Mouse (Mus musculus): ENCODE data around the gene Gm5800. TPM values are rescaled to one million over a fixed set of nuclear protein-coding genes. Genes with fewer than 3 reads are reported as not detected.

Gene Gm5800
- polyA plus RNA-seq, 1 experiment from 2014 or later, result not detected

Other genes starting within 250 kb of the Gm5800 start
- gene Gm5622, start 164.4 kb downstream of the Gm5800 start, polyA plus RNA-seq (2014; fragmentation: Nextera tagmentation; extraction: Ambion mirVana), result not detected in 2 replicates
- not detected in 2 replicates for gene Gm17175, start 143.1 kb downstream of the Gm5800 start, polyA plus RNA-seq (2014; fragmentation: Nextera tagmentation; extraction: Ambion mirVana)
- gene Gm17174, start 125.0 kb downstream of the Gm5800 start, polyA plus RNA-seq (2014; fragmentation: Nextera tagmentation; extraction: Ambion mirVana), result not detected in 2 replicates
- gene Gm17078, start 105.9 kb downstream of the Gm5800 start, polyA plus RNA-seq (2014; fragmentation: Nextera tagmentation; extraction: Ambion mirVana), result not detected in 2 replicates
- gene Gm4181, start 81.5 kb downstream of the Gm5800 start, polyA plus RNA-seq (2014; fragmentation: Nextera tagmentation; extraction: Ambion mirVana), result not detected in 2 replicates
- not detected in 2 replicates for gene Gm17079, start 21.7 kb downstream of the Gm5800 start, polyA plus RNA-seq (2014; fragmentation: Nextera tagmentation; extraction: Ambion mirVana)
- gene Ang4, start 56.4 kb upstream of the Gm5800 start, polyA plus RNA-seq (2014; fragmentation: Nextera tagmentation; extraction: Ambion mirVana), result not detected in 2 replicates
- not detected in 2 replicates for gene AY358078, start 82.9 kb upstream of the Gm5800 start, polyA plus RNA-seq (2014; fragmentation: Nextera tagmentation; extraction: Ambion mirVana)
- gene Ear6, start 136.5 kb upstream of the Gm5800 start, polyA plus RNA-seq (2014; fragmentation: Nextera tagmentation; extraction: Ambion mirVana), result not detected in 2 replicates
- gene Mettl17, start 167.7 kb upstream of the Gm5800 start, polyA plus RNA-seq (2014; fragmentation: Nextera tagmentation; extraction: Ambion mirVana), result 85.2 and 85.6 TPM in 2 replicates
- 1.1 and 1.8 TPM in 2 replicates for gene Slc39a2, start 175.7 kb upstream of the Gm5800 start, polyA plus RNA-seq (2014; fragmentation: Nextera tagmentation; extraction: Ambion mirVana)
- 98.7 and 128 TPM in 2 replicates for gene Ndrg2, start 197.0 kb upstream of the Gm5800 start, polyA plus RNA-seq (2014; fragmentation: Nextera tagmentation; extraction: Ambion mirVana)
- not detected in 2 replicates for gene Tppp2, start 201.2 kb upstream of the Gm5800 start, polyA plus RNA-seq (2014; fragmentation: Nextera tagmentation; extraction: Ambion mirVana)
- not detected in 2 replicates for gene Rnase13, start 205.6 kb upstream of the Gm5800 start, polyA plus RNA-seq (2014; fragmentation: Nextera tagmentation; extraction: Ambion mirVana)

Data from midbrain, embryonic 14.5 days (tissue).